Mouse (Mus musculus) intestine, embryonic 16.5 days (tissue): ENCODE results near the gene Orc5. TPM values are rescaled to one million over a fixed set of nuclear protein-coding genes. Genes with fewer than 3 reads are reported as not detected.
A peak's percentile ranks its signal among the peaks of the same experiment; 100 is the strongest.

Source experiments
- ATAC-seq: fragments of 200-750 bp; cut with Nextera tagmentation; 2 replicates; pipeline ENCODE4 v1.8.0; 2017; ENCODE audit warnings: moderate TSS enrichment, moderate library complexity
- H3K27ac ChIP-seq: fragments of 300-500 bp; sonication (generic); 2 replicates; pipeline ENCODE4 v1.5.1; 2014; ENCODE audit warnings: mild to moderate bottlenecking, low read length
- H3K27me3 ChIP-seq: fragments of 300-500 bp; sonication (generic); replicated peaks from 2 replicates; pipeline ENCODE4 v1.6.1; 2014; ENCODE audit warnings: low read length, control low read depth, mixed read lengths; ENCODE audit not compliant: control insufficient read depth, insufficient read depth
- H3K36me3 ChIP-seq: fragments of 300-500 bp; sonication (generic); 2 replicates; pipeline ENCODE4 v1.6.1; 2014; ENCODE audit warnings: low read length, control low read depth; ENCODE audit not compliant: control insufficient read depth, insufficient read depth
- H3K4me1 ChIP-seq: fragments of 300-500 bp; sonication (generic); 2 replicates; pipeline ENCODE4 v1.6.1; 2014; ENCODE audit warnings: low read length, control low read depth, mixed read lengths; ENCODE audit not compliant: control insufficient read depth, insufficient read depth
- H3K4me2 ChIP-seq: fragments of 300-500 bp; sonication (generic); 2 replicates; pipeline ENCODE4 v1.6.1; 2014; ENCODE audit warnings: low read depth, low read length, control low read depth
- H3K4me3 ChIP-seq: fragments of 300-500 bp; sonication (generic); 2 replicates; pipeline ENCODE4 v1.5.1; 2014; ENCODE audit warnings: mild to moderate bottlenecking, low read length
- H3K9ac ChIP-seq: fragments of 300-500 bp; sonication (generic); 2 replicates; pipeline ENCODE4 v1.6.1; 2014; ENCODE audit warnings: low read depth, low read length
- H3K9me3 ChIP-seq: fragments of 300-500 bp; sonication (generic); 2 replicates; pipeline ENCODE4 v1.6.1; 2016; ENCODE audit warnings: low read length, control low read depth; ENCODE audit not compliant: control insufficient read depth
- WGBS: fragments of 180-500 bp; shearing (Covaris S2); extraction: QIAGEN DNeasy Blood & Tissue Kit; methylation state at CpG from one replicate; pipeline ENCODE4 v1.1.7; 2014; 5-methylcytosine and 5-hydroxymethylcytosine counted together
- polyA plus RNA-seq: library from polyadenylated mRNA; unstranded; fragments of >200 nt; fragmentation: Nextera tagmentation; extraction: Ambion mirVana; gene quantifications from 2 replicates; pipeline ENCODE4 v1.2.1, GENCODE M21; 2015

The Orc5 gene
- polyA plus RNA-seq, 1 experiment from 2014 or later = 41.4 TPM

GRCm38 (mm10) chr5:22572456-22572855 lies 22.2 kb upstream of the Orc5 start:
- Histone ChIP-seq H3K36me3 (no peaks in the 10 kb centered on the region), H3K4me3 (no peak overlapping the region), H3K4me1 (no peaks in the 10 kb centered on the region), H3K9me3 (no peaks in the 10 kb centered on the region), H3K27ac (no peak overlapping the region), H3K27me3 (no peaks in the 10 kb centered on the region), H3K4me2 (no peak overlapping the region), H3K9ac (no peak overlapping the region)
- WGBS = 70% methylated on average over 3 of the region's 3 CpGs
- no peak for ATAC-seq

GRCm38 (mm10) chr5:22565708-22566107 lies 15.5 kb upstream of the Orc5 start:
- H3K36me3 ChIP-seq = no peaks in the 10 kb centered on the region
- ATAC-seq = no peak
- 79% methylated on average over 2 of the region's 2 CpGs for WGBS

GRCm38 (mm10) chr5:22559801-22560200 lies 9.6 kb upstream of the Orc5 start:
- no peaks in the 10 kb centered on the region for H3K27me3 ChIP-seq
- no peak for ATAC-seq
- no peak overlapping the region for H3K9ac ChIP-seq
- H3K27ac ChIP-seq = no peak overlapping the region
- H3K4me1 ChIP-seq = no peaks in the 10 kb centered on the region
- 74% methylated on average over 2 of the region's 2 CpGs for WGBS
- no peaks in the 10 kb centered on the region for H3K9me3 ChIP-seq
- no peaks in the 10 kb centered on the region for H3K36me3 ChIP-seq
- no peak overlapping the region for H3K4me2 ChIP-seq
- H3K4me3 ChIP-seq = no peak overlapping the region

More at GRCm38 (mm10) chr5:22565708-22566107, 15.5 kb upstream of the Orc5 start:
- Histone ChIP-seq H3K4me2 (no peak overlapping the region), H3K9ac (no peak overlapping the region), H3K4me3 (no peak overlapping the region), H3K4me1 (no peaks in the 10 kb centered on the region), H3K27me3 (no peaks in the 10 kb centered on the region), H3K9me3 (no peaks in the 10 kb centered on the region), H3K27ac (no peak overlapping the region)

- Histone ChIP-seq H3K9ac (no peak overlapping the region), H3K27ac (no peak overlapping the region), H3K36me3 (no peaks in the 10 kb centered on the region), H3K9me3 (no peaks in the 10 kb centered on the region), H3K27me3 (no peaks in the 10 kb centered on the region), H3K4me3 (no peak overlapping the region), H3K4me2 (no peak overlapping the region), H3K4me1 (no peaks in the 10 kb centered on the region)
- whole genome bisulfite sequencing = 66% methylated on average over 4 of the region's 4 CpGs
- ATAC-seq = peak; percentile 56
Measured at GRCm38 (mm10) chr5:22557491-22558113, 7.4 kb upstream of the Orc5 start.

GRCm38 (mm10) chr5:22556713-22557112 lies 6.5 kb upstream of the Orc5 start:
- no peaks in the 10 kb centered on the region for H3K27me3 ChIP-seq
- H3K4me1 ChIP-seq = no peaks in the 10 kb centered on the region
- H3K9me3 ChIP-seq = 0 out of 2 replicates have a peak, but pooled peaks cover 3% of the 10 kb centered on the region
- ATAC-seq = no peak
- H3K27ac ChIP-seq = no peak overlapping the region
- 80% methylated on average over 4 of the region's 4 CpGs for WGBS
- H3K4me3 ChIP-seq = no peak overlapping the region
- no peaks in the 10 kb centered on the region for H3K36me3 ChIP-seq
- no peak overlapping the region for H3K9ac ChIP-seq
- no peak overlapping the region for H3K4me2 ChIP-seq

- no peak overlapping the region for H3K4me3 ChIP-seq
- H3K4me1 ChIP-seq = peaks cover 4% of the 10 kb centered on the region
- H3K27me3 ChIP-seq = no peaks in the 10 kb centered on the region
- H3K36me3 ChIP-seq = no peaks in the 10 kb centered on the region
- H3K4me2 ChIP-seq = no peak overlapping the region
- no peak overlapping the region for H3K27ac ChIP-seq
- no peak for ATAC-seq
- 0 out of 2 replicates have a peak, but pooled peaks cover 3% of the 10 kb centered on the region for H3K9me3 ChIP-seq
- 95% methylated on average over 14 of the region's 14 CpGs for WGBS
- H3K9ac ChIP-seq = no peak overlapping the region
Measured at GRCm38 (mm10) chr5:22552233-22552765, 2.1 kb upstream of the Orc5 start.

GRCm38 (mm10) chr5:22549366-22550032 lies 730 bp downstream of the Orc5 start:
- peaks cover 14% of the 10 kb centered on the region; the same call in 1 of the 2 replicates for H3K36me3 ChIP-seq
- H3K27ac ChIP-seq = peak overlapping the region; percentile 83
- no peak for ATAC-seq
- H3K4me3 ChIP-seq = peak overlapping the region; percentile 81
- peak overlapping the region; percentile 65 for H3K4me2 ChIP-seq
- H3K9me3 ChIP-seq = 0 out of 2 replicates have a peak, but pooled peaks cover 3% of the 10 kb centered on the region
- peak overlapping the region; percentile 80 for H3K9ac ChIP-seq
- WGBS = 7% methylated on average over 11 of the region's 11 CpGs
- no peaks in the 10 kb centered on the region for H3K27me3 ChIP-seq
- H3K4me1 ChIP-seq = peaks cover 4% of the 10 kb centered on the region

- H3K9ac ChIP-seq = no peak overlapping the region
- H3K27me3 ChIP-seq = no peaks in the 10 kb centered on the region
- H3K4me3 ChIP-seq = no peak overlapping the region
- H3K36me3 ChIP-seq = peaks cover 17% of the 10 kb centered on the region
- H3K4me1 ChIP-seq = peaks cover 4% of the 10 kb centered on the region
- 43% methylated on average over 6 of the region's 6 CpGs for WGBS
- ATAC-seq = 0 out of 2 replicates have a peak, but pooled peaks have one; percentile 30
- H3K4me2 ChIP-seq = peak overlapping the region; percentile 43
- 0 out of 2 replicates have a peak, but pooled peaks cover 3% of the 10 kb centered on the region for H3K9me3 ChIP-seq
- H3K27ac ChIP-seq = no peak overlapping the region; the same call in 1 of the 2 replicates
Measured at GRCm38 (mm10) chr5:22548556-22549161, 1.6 kb downstream of the Orc5 start.

GRCm38 (mm10) chr5:22546536-22546935 lies 3.7 kb downstream of the Orc5 start:
- WGBS = 92% methylated on average over 5 of the region's 5 CpGs
- Histone ChIP-seq H3K4me1 (peaks cover 4% of the 10 kb centered on the region), H3K9me3 (no peaks in the 10 kb centered on the region), H3K4me2 (no peak overlapping the region), H3K27me3 (no peaks in the 10 kb centered on the region), H3K4me3 (no peak overlapping the region), H3K36me3 (peaks cover 17% of the 10 kb centered on the region), H3K9ac (no peak overlapping the region), H3K27ac (no peak overlapping the region)
- ATAC-seq = no peak
